Mouse (Mus musculus) liver, postnatal 0 days (tissue): ENCODE measurements around the gene Cmtm8. TPM values are rescaled to one million over a fixed set of nuclear protein-coding genes. Genes with fewer than 3 reads are reported as not detected.

Experiments
- ATAC-seq: fragments of 200-750 bp; cut with Nextera tagmentation; 2 replicates; pipeline ENCODE4 v1.8.0; 2017; ENCODE audit warnings: mild to moderate bottlenecking, moderate library complexity
- DNase-seq: peaks from one replicate; pipeline ENCODE4 v3.0.0-alpha.2; 2016
- H3K27ac ChIP-seq: fragments of 300-500 bp; sonication (generic); 2 replicates; pipeline ENCODE4 v1.5.1; 2014; ENCODE audit warnings: antibody characterized with exemption, moderate library complexity, mild to moderate bottlenecking, low read depth
- H3K27me3 ChIP-seq: fragments of 300-500 bp; sonication (generic); 2 replicates; pipeline ENCODE4 v1.6.1; 2014; ENCODE audit warnings: low read length, control low read depth, mixed read lengths; ENCODE audit not compliant: insufficient read depth
- H3K36me3 ChIP-seq: fragments of 300-500 bp; sonication (generic); replicated peaks from 2 replicates; pipeline ENCODE4 v1.6.1; 2014; ENCODE audit warnings: mild to moderate bottlenecking, control low read depth, low read length, moderate library complexity, mixed read lengths; ENCODE audit not compliant: insufficient read depth
- H3K4me1 ChIP-seq: fragments of 300-500 bp; sonication (generic); 2 replicates; pipeline ENCODE4 v1.6.1; 2014; ENCODE audit warnings: antibody characterized with exemption, mild to moderate bottlenecking, control low read depth; ENCODE audit not compliant: insufficient read depth
- H3K4me2 ChIP-seq: fragments of 300-500 bp; sonication (generic); 2 replicates; pipeline ENCODE4 v1.6.1; 2014; ENCODE audit warnings: low read depth, mild to moderate bottlenecking, low read length, moderate library complexity, mixed read lengths
- H3K4me3 ChIP-seq: fragments of 300-500 bp; sonication (generic); 2 replicates; pipeline ENCODE4 v1.5.1; 2014; ENCODE audit warnings: low read depth, low read length
- H3K9ac ChIP-seq: fragments of 300-500 bp; sonication (generic); replicated peaks from 2 replicates; pipeline ENCODE4 v1.6.1; 2014; ENCODE audit warnings: mild to moderate bottlenecking, moderate library complexity
- H3K9me3 ChIP-seq: fragments of 300-500 bp; sonication (generic); 2 replicates; pipeline ENCODE4 v1.6.1; 2016; ENCODE audit warnings: mild to moderate bottlenecking, control low read depth, low read length, mixed read lengths
- CTCF ChIP-seq: sonication (generic); IDR thresholded peaks from 2 replicates; pipeline ENCODE4 v1.5.1; 2016; ENCODE audit warnings: antibody characterized with exemption, low read depth
- EP300 ChIP-seq: IDR thresholded peaks from 2 replicates; pipeline ENCODE4 v1.6.1; 2016; ENCODE audit warnings: antibody characterized with exemption, low read depth, mild to moderate bottlenecking
- WGBS: fragments of 180-500 bp; shearing (Covaris S2); extraction: QIAGEN DNeasy Blood & Tissue Kit; methylation state at CpG from one replicate; pipeline ENCODE4 v1.1.7; 2014; ENCODE audit not compliant: insufficient replicate concordance; 5-methylcytosine and 5-hydroxymethylcytosine counted together
- polyA plus RNA-seq: library from polyadenylated mRNA; unstranded; fragments of >200 nt; fragmentation: Nextera tagmentation; extraction: Ambion mirVana; gene quantifications from 2 replicates; pipeline ENCODE4 v1.2.1, GENCODE M21; 2015

Cmtm8 gene
- polyA plus RNA-seq, 1 experiment from 2014 or later: 109 TPM

GRCm38 (mm10) chr9:114885564-114885963, 41.6 kb upstream of the Cmtm8 start:
- H3K9me3 ChIP-seq: no peaks in the 10 kb centered on the region
- no peak for TF ChIP-seq EP300
- no peak for TF ChIP-seq CTCF
- no peaks in the 10 kb centered on the region for H3K27me3 ChIP-seq
- H3K27ac ChIP-seq: no peak overlapping the region
- no peaks in the 10 kb centered on the region for H3K36me3 ChIP-seq
- DNase-seq (no peak), ATAC-seq (no peak)
- no peak overlapping the region for H3K9ac ChIP-seq
- WGBS: 77% methylated on average over 4 of the region's 4 CpGs
- H3K4me3 ChIP-seq: no peak overlapping the region
- no peaks in the 10 kb centered on the region for H3K4me1 ChIP-seq
- H3K4me2 ChIP-seq: no peak overlapping the region

DNA sequence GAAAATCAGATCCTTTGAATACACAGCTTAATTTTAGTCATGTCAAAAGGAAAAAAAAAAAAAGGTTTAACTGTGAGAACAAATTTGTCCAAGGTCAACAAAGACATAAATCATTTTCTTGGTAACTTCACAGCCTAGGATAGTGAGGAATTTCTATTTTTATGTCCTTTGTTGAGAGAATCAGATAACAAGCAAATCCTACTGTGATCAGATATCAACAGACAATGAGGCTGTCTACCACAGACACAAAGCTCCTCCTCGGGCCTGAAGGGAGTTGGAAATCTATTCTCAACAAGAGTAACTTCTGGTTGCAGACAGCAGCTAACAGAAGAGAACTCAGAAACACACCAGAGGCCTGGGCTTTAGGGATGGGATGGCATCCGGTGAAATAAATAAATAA, 38.0 kb upstream of the Cmtm8 start:
- DNase-seq (no peak), ATAC-seq (no peak)
- H3K4me2 ChIP-seq: no peak overlapping the region
- no peak overlapping the region for H3K9ac ChIP-seq
- no peaks in the 10 kb centered on the region for H3K4me1 ChIP-seq
- no peak overlapping the region for H3K4me3 ChIP-seq
- WGBS: 73% methylated on average over 2 of the region's 2 CpGs
- TF ChIP-seq EP300 (no peak), CTCF (no peak)
- no peaks in the 10 kb centered on the region for H3K36me3 ChIP-seq
- H3K9me3 ChIP-seq: no peaks in the 10 kb centered on the region
- H3K27ac ChIP-seq: no peak overlapping the region
- no peaks in the 10 kb centered on the region for H3K27me3 ChIP-seq

DNA sequence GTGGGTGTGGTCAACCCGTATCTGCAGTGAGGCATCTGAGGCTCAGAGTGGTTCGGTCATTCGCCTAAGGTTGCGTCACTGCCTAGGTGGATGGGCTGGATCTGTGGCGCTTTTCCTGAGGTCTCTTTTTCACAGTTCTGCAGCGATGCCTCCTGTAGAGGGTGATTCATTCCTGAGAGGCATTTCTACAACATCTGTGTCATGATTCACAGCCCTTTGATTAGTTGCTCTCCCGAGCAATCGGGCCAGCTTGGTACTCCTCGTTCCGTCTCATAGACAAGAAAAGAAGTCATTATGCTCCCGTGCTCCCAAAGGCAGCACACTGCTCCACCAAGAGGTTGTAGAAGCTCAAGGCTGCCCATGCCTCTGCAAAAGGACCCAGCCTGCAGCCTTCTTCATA, 11.4 kb upstream of the Cmtm8 start:
- TF ChIP-seq EP300: no peak
- 0 out of 2 replicates have a peak, but pooled peaks have one; percentile 6 for TF ChIP-seq CTCF
- no peak overlapping the region for H3K27ac ChIP-seq
- H3K9ac ChIP-seq: no peak overlapping the region
- H3K27me3 ChIP-seq: no peaks in the 10 kb centered on the region
- ATAC-seq (peak; percentile 23; the same call in 1 of the 2 replicates), DNase-seq (no peak)
- H3K4me1 ChIP-seq: peaks cover 5% of the 10 kb centered on the region
- WGBS: 56% methylated on average over 11 of the region's 11 CpGs
- no peak overlapping the region for H3K4me2 ChIP-seq
- H3K9me3 ChIP-seq: no peaks in the 10 kb centered on the region
- no peaks in the 10 kb centered on the region for H3K36me3 ChIP-seq
- no peak overlapping the region for H3K4me3 ChIP-seq

- H3K4me1 ChIP-seq: peaks cover 5% of the 10 kb centered on the region
- no peaks in the 10 kb centered on the region for H3K27me3 ChIP-seq
- H3K36me3 ChIP-seq: no peaks in the 10 kb centered on the region
- H3K27ac ChIP-seq: no peak overlapping the region
- H3K9me3 ChIP-seq: no peaks in the 10 kb centered on the region
- H3K4me3 ChIP-seq: no peak overlapping the region
- 65% methylated on average over 9 of the region's 9 CpGs for WGBS
- TF ChIP-seq EP300 (no peak), CTCF (no peak)
- H3K9ac ChIP-seq: no peak overlapping the region
- ATAC-seq: no peak
- no peak overlapping the region for H3K4me2 ChIP-seq
- no peak for DNase-seq
These were observed 10.7 kb upstream of the Cmtm8 start for GRCm38 (mm10) chr9:114854686-114855085.

GRCm38 (mm10) chr9:114853336-114853735, 9.4 kb upstream of the Cmtm8 start:
- WGBS: 80% methylated on average over 15 of the region's 15 CpGs
- peaks cover 5% of the 10 kb centered on the region for H3K4me1 ChIP-seq
- no peak for ATAC-seq
- DNase-seq: no peak
- TF ChIP-seq EP300 (no peak), CTCF (no peak)
- H3K27ac ChIP-seq: no peak overlapping the region
- H3K4me2 ChIP-seq: no peak overlapping the region
- H3K9ac ChIP-seq: no peak overlapping the region
- H3K27me3 ChIP-seq: no peaks in the 10 kb centered on the region
- no peak overlapping the region for H3K4me3 ChIP-seq
- H3K36me3 ChIP-seq: no peaks in the 10 kb centered on the region
- H3K9me3 ChIP-seq: no peaks in the 10 kb centered on the region

DNA sequence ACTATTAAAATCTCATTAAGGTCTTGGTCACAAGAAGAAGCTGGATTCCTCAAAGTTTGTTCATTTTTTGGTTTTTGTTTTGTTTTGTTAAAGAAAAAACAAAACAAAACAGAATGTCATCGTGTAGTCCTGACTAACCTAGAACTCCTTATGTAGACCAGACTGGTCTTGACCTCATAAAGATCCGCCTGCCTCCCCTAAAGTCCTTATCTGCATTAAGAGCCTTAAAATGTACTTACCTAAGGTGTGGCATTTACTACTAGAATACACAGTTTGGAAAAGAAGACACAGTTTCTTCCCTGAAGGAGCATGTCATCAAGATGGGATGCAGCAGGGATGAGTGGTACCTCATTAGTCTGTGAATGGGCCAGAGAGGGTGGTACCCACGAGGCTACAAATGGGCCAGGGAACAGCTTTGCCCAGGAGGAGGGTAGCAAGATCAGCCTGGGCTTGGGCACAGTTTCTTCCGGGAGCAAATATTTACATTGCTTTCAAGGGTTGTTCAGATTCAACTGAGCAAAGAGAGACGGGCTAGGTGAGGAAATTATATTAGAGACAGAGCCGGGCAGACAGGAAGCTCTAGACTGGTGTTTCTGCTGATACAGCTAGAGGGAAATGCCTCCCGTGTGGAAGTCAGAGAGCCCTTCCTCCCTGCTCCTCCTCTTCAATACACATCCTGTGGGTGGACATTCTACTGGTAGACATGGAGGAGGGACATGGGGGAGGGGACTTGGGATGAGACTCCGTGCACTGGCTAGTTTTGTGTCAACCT, 7.6 kb upstream of the Cmtm8 start:
- H3K27ac ChIP-seq: no peak overlapping the region
- no peaks in the 10 kb centered on the region for H3K36me3 ChIP-seq
- 23% methylated on average over 8 of the region's 8 CpGs for WGBS
- 0 out of 2 replicates have a peak, but pooled peaks have one; percentile 12 for ATAC-seq
- no peaks in the 10 kb centered on the region for H3K9me3 ChIP-seq
- no peak for DNase-seq
- no peak overlapping the region for H3K4me3 ChIP-seq
- H3K4me2 ChIP-seq: no peak overlapping the region
- no peak for TF ChIP-seq CTCF
- TF ChIP-seq EP300: no peak
- H3K4me1 ChIP-seq: peaks cover 5% of the 10 kb centered on the region
- H3K9ac ChIP-seq: no peak overlapping the region
- H3K27me3 ChIP-seq: no peaks in the 10 kb centered on the region
